In the genomic region with DNA sequence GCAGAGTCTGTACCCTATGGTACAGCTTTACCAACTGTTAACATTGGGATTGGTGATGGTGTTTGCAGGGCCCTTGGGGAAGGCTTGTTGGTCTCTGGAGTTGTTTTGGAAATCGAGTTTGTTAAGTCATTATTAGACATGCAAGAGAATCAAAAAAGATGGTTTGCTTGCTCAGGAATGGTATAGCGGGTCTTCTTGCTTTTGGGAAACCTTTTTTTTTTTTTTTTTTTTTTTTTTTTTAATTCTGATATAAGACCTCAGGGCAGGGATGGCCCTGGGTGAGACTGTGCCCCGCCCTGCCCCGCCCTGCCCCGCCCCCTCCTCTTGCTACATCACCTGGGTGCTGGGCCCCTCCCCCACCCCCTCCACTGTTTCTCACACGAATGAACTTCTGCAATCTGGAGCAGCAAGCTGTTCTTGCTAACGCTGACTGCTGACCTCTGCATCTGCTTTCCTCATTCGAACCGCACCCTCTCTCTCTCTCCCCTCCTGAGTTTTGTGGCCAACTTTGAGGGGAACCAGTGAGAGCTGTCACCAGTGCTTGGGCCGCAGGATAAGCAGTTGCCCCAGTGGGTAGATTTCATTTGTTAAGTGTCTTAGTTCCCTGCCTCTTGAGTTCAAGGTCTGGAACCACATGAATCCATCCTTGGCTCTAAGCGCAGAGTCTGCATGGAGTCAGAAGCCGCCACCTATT, we compare ENCODE assay signal across 8 mouse cellular contexts.
A peak's percentile ranks its signal among the peaks of the same experiment; 100 is the strongest.
DNase-seq lines count a peak whose midpoint lies in the region; ATAC-seq and TF ChIP-seq lines count a peak whose summit lies in the region.

No protein-coding gene starts in this region.

- peak; percentile 45 for DNase-seq in gastrocnemius, adult 2 months
- no peak for DNase-seq in gastrocnemius, adult 8-10 months (ENCODE audit: low spot score in 2 of 2)
- DNase-seq in MEL (ENCODE audit: low read depth, low spot score): peak; percentile 88
- DNase-seq in heart, postnatal 0 days (ENCODE audit: low spot score): no peak
- DNase-seq in left cerebral cortex, adult 11 months (ENCODE audit: low spot score): no peak
- no peak for DNase-seq in neural tube, embryonic 10.5 days (ENCODE audit: extremely low spot score, low spot score)
- no peak for DNase-seq in ovary, postnatal 14 days (ENCODE audit: low spot score)

- H3K4me3 ChIP-seq in gastrocnemius, adult 2 months: peak overlapping the region; percentile 29; the same call in 1 of the 2 replicates
- no peak overlapping the region for H3K4me3 ChIP-seq in MEL (ENCODE audit: control insufficient read depth in 1 of 2, insufficient read depth in 1 of 2, low read depth in 2 of 2, low read length in 2 of 2)
- H3K4me3 ChIP-seq in heart, postnatal 0 days (ENCODE audit: low read depth, low read length): no peak overlapping the region

- H3K79me2 ChIP-seq in MEL (ENCODE audit: control insufficient read depth, insufficient read depth, low read length, poor library complexity): peaks cover 28% of the 10 kb centered on the region

- no peak for TF ChIP-seq POLR2A in MEL (IDR thresholded peaks at IDR 0.05; ENCODE audit: control insufficient read depth in 1 of 2, insufficient read depth in 1 of 2, low read depth in 1 of 2, low read length in 2 of 2, poor library complexity in 1 of 2)

- peaks cover 0 to 17% of the 10 kb centered on the region in 2 experiments; a peak in 3 of 4 replicates for H3K36me3 ChIP-seq in MEL (ENCODE audit: control insufficient read depth in 1 of 2, insufficient read depth in 2 of 2, low read length in 2 of 2)
- H3K36me3 ChIP-seq in heart, postnatal 0 days (replicated peaks; ENCODE audit: control insufficient read depth, insufficient read depth, low read length): no peaks in the 10 kb centered on the region

- WGBS in heart, postnatal 0 days: 34% methylated on average over 12 of the region's 12 CpGs

- ATAC-seq in heart, postnatal 0 days (ENCODE audit: insufficient read depth, low read depth): no peak
- peak; percentile 67 for ATAC-seq in megakaryocyte, adult 5-6 weeks (ENCODE audit: poor library complexity, severe bottlenecking)

- peaks cover 0 to 19% of the 10 kb centered on the region in 2 experiments; a peak in 3 of 4 replicates for H3K4me1 ChIP-seq in MEL (ENCODE audit: control insufficient read depth in 1 of 2, insufficient read depth in 2 of 2, low read length in 2 of 2)
- peaks cover 18% of the 10 kb centered on the region for H3K4me1 ChIP-seq in heart, postnatal 0 days (ENCODE audit: control insufficient read depth, insufficient read depth)

- intact Hi-C loops in gastrocnemius, adult 2 months (cut with DNase I): no loop called here

- no peak for TF ChIP-seq CTCF in gastrocnemius, adult 2 months (IDR thresholded peaks at IDR 0.05)
- TF ChIP-seq CTCF in MEL (IDR thresholded peaks at IDR 0.05 in 2 of 3, conservative IDR thresholded peaks at IDR 0.05 in 1 of 3; ENCODE audit: control insufficient read depth in 1 of 3, insufficient read depth in 1 of 3, low read depth in 2 of 3, low read length in 3 of 3, poor library complexity in 1 of 3, severe bottlenecking in 1 of 3): no peak
- TF ChIP-seq CTCF in heart, postnatal 0 days (IDR thresholded peaks at IDR 0.05; ENCODE audit: low read depth): no peak

- no peaks in the 10 kb centered on the region for H3K9me3 ChIP-seq in MEL (replicated peaks; ENCODE audit: insufficient read depth, low read length)
- no peaks in the 10 kb centered on the region for H3K9me3 ChIP-seq in heart, postnatal 0 days (replicated peaks; ENCODE audit: control insufficient read depth, low read length)

- peak in 1 of 2 experiments; percentile 58; a peak in 2 of 4 replicates for TF ChIP-seq EP300 in MEL (IDR thresholded peaks at IDR 0.05; ENCODE audit: low read depth in 1 of 2, low read length in 2 of 2)
- TF ChIP-seq EP300 in heart, postnatal 0 days (IDR thresholded peaks at IDR 0.05; ENCODE audit: low read depth): no peak

- no peak overlapping the region for H3K9ac ChIP-seq in MEL (ENCODE audit: control insufficient read depth, low read depth, low read length, poor library complexity, severe bottlenecking)
- no peak overlapping the region for H3K9ac ChIP-seq in heart, postnatal 0 days (replicated peaks; ENCODE audit: low read depth, low read length)

- H3K27ac ChIP-seq in gastrocnemius, adult 2 months: peak overlapping the region; percentile 67
- peak overlapping the region; percentile 43 for H3K27ac ChIP-seq in MEL (ENCODE audit: control insufficient read depth, low read depth, low read length)
- H3K27ac ChIP-seq in heart, postnatal 0 days (ENCODE audit: low read depth): peak overlapping the region; percentile 13; the same call in 1 of the 2 replicates

- TF ChIP-seq RAD21 in MEL (IDR thresholded peaks at IDR 0.05; ENCODE audit: low read depth, low read length): no peak

- no peak overlapping the region for H3K4me2 ChIP-seq in heart, postnatal 0 days (ENCODE audit: low read depth, low read length)

- no peaks in the 10 kb centered on the region for H3K27me3 ChIP-seq in MEL (ENCODE audit: control insufficient read depth in 1 of 2, insufficient read depth in 2 of 2, low read length in 2 of 2)
- no peaks in the 10 kb centered on the region for H3K27me3 ChIP-seq in heart, postnatal 0 days (ENCODE audit: control insufficient read depth, insufficient read depth, low read length)

TF ChIP-seq in MEL, 35 proteins besides CTCF, POLR2A, EP300 and RAD21:
- TF ChIP-seq MAZ (IDR thresholded peaks at IDR 0.05; ENCODE audit: low read depth, low read length): 0 out of 2 replicates have a peak, but pooled peaks have one; percentile 36
- TF ChIP-seq ETS1 (IDR thresholded peaks at IDR 0.05; ENCODE audit: low read depth, low read length): peak; percentile 65; the same call in 1 of the 2 replicates
- TF ChIP-seq MXI1 (IDR thresholded peaks at IDR 0.05; ENCODE audit: low read depth, low read length): no peak
- no peak for TF ChIP-seq BHLHE40 (IDR thresholded peaks at IDR 0.05; ENCODE audit: borderline replicate concordance, low read depth, low read length)
- peak; percentile 77 for TF ChIP-seq ZNF384 (IDR thresholded peaks at IDR 0.05; ENCODE audit: low read depth, low read length)
- peak; percentile 99 for TF ChIP-seq UBTF (IDR thresholded peaks at IDR 0.05; ENCODE audit: borderline replicate concordance, insufficient read depth, low read depth, low read length)
- peak; percentile 50; the same call in 1 of the 2 replicates for TF ChIP-seq RCOR1 (IDR thresholded peaks at IDR 0.05; ENCODE audit: low read depth, low read length)
- peak; percentile 98 for TF ChIP-seq TBP (IDR thresholded peaks at IDR 0.05; ENCODE audit: low read depth, low read length)
- no peak for TF ChIP-seq JUND (IDR thresholded peaks at IDR 0.05; ENCODE audit: low read depth, low read length)
- no peak for TF ChIP-seq USF1 (IDR thresholded peaks at IDR 0.05; ENCODE audit: low read depth, low read length)
- TF ChIP-seq TAL1 (IDR thresholded peaks at IDR 0.05; ENCODE audit: low read length): peak; percentile 56
- peak; percentile 26; the same call in 1 of the 2 replicates for TF ChIP-seq SIN3A (IDR thresholded peaks at IDR 0.05; ENCODE audit: low read length)
- no peak for TF ChIP-seq KAT2A (conservative IDR thresholded peaks at IDR 0.05; ENCODE audit: low read depth, low read length)
- TF ChIP-seq TCF12 (IDR thresholded peaks at IDR 0.05; ENCODE audit: low read depth, low read length): peak; percentile 41; the same call in 1 of the 2 replicates
- no peak for TF ChIP-seq MYB (IDR thresholded peaks at IDR 0.05; ENCODE audit: low read depth, low read length)

Comparison
In these comparisons a context has a peak if more than half of its experiments do, and no peak if none do; other contexts are left out.
1. DNase-seq: peak in gastrocnemius, adult 2 months (single experiment) and MEL (single experiment); none in gastrocnemius, adult 8-10 months (0 of 2), heart, postnatal 0 days (single experiment), left cerebral cortex, adult 11 months (single experiment), neural tube, embryonic 10.5 days (single experiment) and ovary, postnatal 14 days (single experiment).
2. H3K27ac ChIP-seq: peak in every context shown above with its lines; median percentile 67 in gastrocnemius, adult 2 months; 43 in MEL; 13 in heart, postnatal 0 days.